ENCODE assay signal across 26 mouse cellular contexts in the genomic region with DNA sequence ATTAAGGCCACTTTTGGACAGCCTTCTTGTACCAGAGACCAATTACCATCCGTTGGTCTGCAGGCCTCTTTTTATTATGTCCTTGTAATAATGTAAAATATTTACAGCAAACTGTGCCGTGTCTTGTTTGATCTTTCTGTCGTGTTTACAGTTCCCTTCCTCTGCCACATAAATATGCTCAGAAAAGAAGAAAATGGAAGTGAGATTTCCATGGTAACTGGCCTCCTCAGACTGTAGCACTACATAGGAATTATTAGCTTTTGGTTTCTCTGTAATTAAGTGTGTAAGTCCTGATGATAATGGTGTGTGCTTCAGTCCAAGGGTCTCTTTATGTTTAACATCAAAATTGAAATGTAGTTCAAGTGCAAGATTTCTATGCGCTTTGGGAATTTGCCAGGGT.
DNase-seq lines count a peak whose midpoint lies in the region; ATAC-seq and TF ChIP-seq lines count a peak whose summit lies in the region.
"Had no signal": no experiment of that assay in that cellular context is flagged by ENCODE, and none has a peak within 500 bp of the region (broad histone marks: within the 10 kb centered on the region; RNA-seq: fewer than 3 reads in every experiment).

No protein-coding gene starts in this region.

- no peak for TF ChIP-seq POLR2A in brain, embryonic 14.5 days (IDR thresholded peaks at IDR 0.05; ENCODE audit: borderline replicate concordance, extremely low read depth, insufficient read depth, insufficient read length, poor library complexity, severe bottlenecking)

- no peak for TF ChIP-seq CTCF in lung, embryonic 14.5 days (IDR thresholded peaks at IDR 0.05; ENCODE audit: low read depth)
- TF ChIP-seq CTCF in brain, embryonic 14.5 days (IDR thresholded peaks at IDR 0.05; ENCODE audit: borderline replicate concordance, extremely low read depth, insufficient read depth, insufficient read length) = no peak

- 48% methylated on average over 4 of the region's 4 CpGs for WGBS in forebrain, embryonic 16.5 days
- WGBS in forebrain, embryonic 15.5 days = 55% methylated on average over 4 of the region's 4 CpGs
- 32% methylated on average over 4 of the region's 4 CpGs for WGBS in lung, embryonic 14.5 days
- 63% methylated on average over 4 of the region's 4 CpGs for WGBS in midbrain, embryonic 15.5 days
- WGBS in midbrain, embryonic 11.5 days = 88% methylated on average over 4 of the region's 4 CpGs

- H3K9ac ChIP-seq in forebrain, embryonic 16.5 days (replicated peaks; ENCODE audit: low read depth, low read length) = no peak overlapping the region
- H3K9ac ChIP-seq in forebrain, embryonic 15.5 days (replicated peaks) = no peak overlapping the region
- no peak overlapping the region for H3K9ac ChIP-seq in lung, embryonic 14.5 days
- H3K9ac ChIP-seq in midbrain, embryonic 15.5 days = no peak overlapping the region
- no peak overlapping the region for H3K9ac ChIP-seq in midbrain, embryonic 11.5 days (ENCODE audit: low read length)
- H3K9ac ChIP-seq: embryonic facial prominence, embryonic 13.5 days; hindbrain, embryonic 12.5 days; hindbrain, embryonic 15.5 days had no signal

- H3K4me1 ChIP-seq in forebrain, embryonic 16.5 days (replicated peaks; ENCODE audit: control insufficient read depth, insufficient read depth, low read length) = peaks cover 6% of the 10 kb centered on the region
- H3K4me1 ChIP-seq in forebrain, embryonic 15.5 days = 0 out of 2 replicates have a peak, but pooled peaks cover under 1% of the 10 kb centered on the region
- no peaks in the 10 kb centered on the region for H3K4me1 ChIP-seq in lung, embryonic 14.5 days (ENCODE audit: insufficient read depth)
- peaks cover 6% of the 10 kb centered on the region; the same call in 1 of the 2 replicates for H3K4me1 ChIP-seq in midbrain, embryonic 15.5 days
- H3K4me1 ChIP-seq in midbrain, embryonic 11.5 days (ENCODE audit: control insufficient read depth, insufficient read depth, low read length) = no peaks in the 10 kb centered on the region
- H3K4me1 ChIP-seq: embryonic facial prominence, embryonic 10.5 days; embryonic facial prominence, embryonic 13.5 days had no signal

- no peak overlapping the region for H3K4me2 ChIP-seq in forebrain, embryonic 16.5 days (ENCODE audit: low read length)
- no peak overlapping the region for H3K4me2 ChIP-seq in forebrain, embryonic 15.5 days (replicated peaks)
- no peak overlapping the region for H3K4me2 ChIP-seq in lung, embryonic 14.5 days
- no peak overlapping the region for H3K4me2 ChIP-seq in midbrain, embryonic 15.5 days
- no peak overlapping the region for H3K4me2 ChIP-seq in midbrain, embryonic 11.5 days
- H3K4me2 ChIP-seq: embryonic facial prominence, embryonic 13.5 days; heart, embryonic 11.5 days; hindbrain, embryonic 12.5 days; hindbrain, embryonic 15.5 days had no signal

- no peak overlapping the region for H3K27ac ChIP-seq in forebrain, embryonic 16.5 days (ENCODE audit: low read length)
- H3K27ac ChIP-seq in forebrain, embryonic 15.5 days (replicated peaks) = no peak overlapping the region
- H3K27ac ChIP-seq in lung, embryonic 14.5 days (ENCODE audit: low read depth) = no peak overlapping the region; the same call in 1 of the 2 replicates
- peak overlapping the region; percentile 50; the same call in 1 of the 2 replicates for H3K27ac ChIP-seq in midbrain, embryonic 15.5 days
- H3K27ac ChIP-seq in midbrain, embryonic 11.5 days (ENCODE audit: low read depth, low read length) = no peak overlapping the region
- H3K27ac ChIP-seq: embryonic facial prominence, embryonic 10.5 days; embryonic facial prominence, embryonic 13.5 days; hindbrain, embryonic 12.5 days; hindbrain, embryonic 15.5 days had no signal

- H3K9me3 ChIP-seq in forebrain, embryonic 16.5 days (ENCODE audit: control insufficient read depth, low read length) = 0 out of 2 replicates have a peak, but pooled peaks cover 3% of the 10 kb centered on the region
- no peaks in the 10 kb centered on the region for H3K9me3 ChIP-seq in forebrain, embryonic 15.5 days
- H3K9me3 ChIP-seq in lung, embryonic 14.5 days (ENCODE audit: low read depth, low read length) = no peaks in the 10 kb centered on the region
- H3K9me3 ChIP-seq in midbrain, embryonic 15.5 days = no peaks in the 10 kb centered on the region
- H3K9me3 ChIP-seq in midbrain, embryonic 11.5 days (ENCODE audit: control insufficient read depth, low read length) = no peaks in the 10 kb centered on the region
- H3K9me3 ChIP-seq: embryonic facial prominence, embryonic 10.5 days; embryonic facial prominence, embryonic 13.5 days; G1E; hindbrain, embryonic 15.5 days had no signal

- H3K36me3 ChIP-seq in forebrain, embryonic 16.5 days (ENCODE audit: control insufficient read depth, insufficient read depth) = peaks cover 2% of the 10 kb centered on the region; the same call in 1 of the 2 replicates
- peaks cover 5% of the 10 kb centered on the region; the same call in 1 of the 2 replicates for H3K36me3 ChIP-seq in forebrain, embryonic 15.5 days
- H3K36me3 ChIP-seq in lung, embryonic 14.5 days (ENCODE audit: insufficient read depth) = peaks cover 4% of the 10 kb centered on the region; the same call in 1 of the 2 replicates
- H3K36me3 ChIP-seq in midbrain, embryonic 15.5 days (replicated peaks) = 0 out of 2 replicates have a peak, but pooled peaks cover 5% of the 10 kb centered on the region
- H3K36me3 ChIP-seq in midbrain, embryonic 11.5 days (ENCODE audit: control insufficient read depth, insufficient read depth, low read length) = no peaks in the 10 kb centered on the region
- H3K36me3 ChIP-seq: embryonic facial prominence, embryonic 10.5 days had no signal

- ATAC-seq in forebrain, embryonic 16.5 days = peak; percentile 38; the same call in 1 of the 2 replicates
- no peak for ATAC-seq in forebrain, embryonic 15.5 days (replicated peaks)
- peak; percentile 76; the same call in 1 of the 2 replicates for ATAC-seq in lung, embryonic 14.5 days (ENCODE audit: insufficient read depth)
- no peak for ATAC-seq in midbrain, embryonic 15.5 days (replicated peaks)
- ATAC-seq in midbrain, embryonic 11.5 days (ENCODE audit: low FRiP score) = no peak
- ATAC-seq: Patski had no signal

- H3K27me3 ChIP-seq in forebrain, embryonic 16.5 days (replicated peaks; ENCODE audit: control insufficient read depth, insufficient read depth, low read length) = no peaks in the 10 kb centered on the region
- H3K27me3 ChIP-seq in forebrain, embryonic 15.5 days = no peaks in the 10 kb centered on the region
- no peaks in the 10 kb centered on the region for H3K27me3 ChIP-seq in lung, embryonic 14.5 days (ENCODE audit: insufficient read depth, low read length)
- no peaks in the 10 kb centered on the region for H3K27me3 ChIP-seq in midbrain, embryonic 15.5 days (replicated peaks)
- no peaks in the 10 kb centered on the region for H3K27me3 ChIP-seq in midbrain, embryonic 11.5 days (ENCODE audit: control insufficient read depth, insufficient read depth, low read length)
- H3K27me3 ChIP-seq: CH12.LX; embryonic facial prominence, embryonic 13.5 days; hindbrain, embryonic 12.5 days; hindbrain, embryonic 15.5 days; Patski had no signal

- DNase-seq in lung, embryonic 14.5 days = peak; percentile 61
- DNase-seq in lung, adult 18-20 months = no peak
- DNase-seq in midbrain, embryonic 11.5 days (ENCODE audit: low spot score, missing footprints) = no peak
- peak; percentile 37 for DNase-seq in brain, embryonic 14.5 days (ENCODE audit: low read depth)
- DNase-seq in gastrocnemius, postnatal 4 days (ENCODE audit: low spot score in 2 of 2) = no peak
- DNase-seq: adrenal gland, postnatal 10 days; adrenal gland, postnatal 36 days; B cell, adult 2 months; cerebellum, adult 11-12 months; cerebellum, adult 8-10 months; cerebellum, postnatal 10 days; cerebellum, postnatal 36 days; embryo, embryonic 11 days; gastrocnemius, postnatal 25 days had no signal

- no peak overlapping the region for H3K4me3 ChIP-seq in forebrain, embryonic 16.5 days (replicated peaks; ENCODE audit: low read length)
- no peak overlapping the region for H3K4me3 ChIP-seq in forebrain, embryonic 15.5 days
- no peak overlapping the region for H3K4me3 ChIP-seq in lung, embryonic 14.5 days (ENCODE audit: low read depth, low read length)
- H3K4me3 ChIP-seq in midbrain, embryonic 15.5 days = no peak overlapping the region
- H3K4me3 ChIP-seq in midbrain, embryonic 11.5 days (ENCODE audit: low read depth, low read length) = no peak overlapping the region
- H3K4me3 ChIP-seq: embryonic facial prominence, embryonic 10.5 days; embryonic facial prominence, embryonic 13.5 days; erythroblast, embryonic 14.5 days; hindbrain, embryonic 12.5 days; hindbrain, embryonic 15.5 days had no signal

Comparison
In these comparisons a context has a peak if more than half of its experiments do, and no peak if none do; other contexts are left out.
1. ATAC-seq: peak in forebrain, embryonic 16.5 days (single experiment) and lung, embryonic 14.5 days (single experiment); none in forebrain, embryonic 15.5 days (single experiment), midbrain, embryonic 15.5 days (single experiment) and midbrain, embryonic 11.5 days (single experiment).
2. DNase-seq: peak in lung, embryonic 14.5 days (single experiment) and brain, embryonic 14.5 days (single experiment); none in lung, adult 18-20 months (0 of 2), midbrain, embryonic 11.5 days (single experiment) and gastrocnemius, postnatal 4 days (0 of 2).